Mouse (Mus musculus) layer of hippocampus, postnatal 36 days (tissue): ENCODE results near the gene Epgn. TPM values are rescaled to one million over a fixed set of nuclear protein-coding genes. Genes with fewer than 3 reads are reported as not detected.

Experiments used
- total RNA-seq, 2 experiments: library from RNA; stranded (reverse); gene quantifications; 2 replicates each; pipeline ENCODE4 v1.2.3; 2021

Gene Epgn
- total RNA-seq, 2 experiments from 2014 or later, result 0.35 to 0.45 TPM

Other genes starting within 250 kb of the Epgn start
- gene Cxcl3, start 241.4 kb upstream of the Epgn start, total RNA-seq, result not detected
- not detected for gene Cxcl15, start 232.9 kb upstream of the Epgn start, total RNA-seq
- under 1 TPM; 0.37 to 0.68 TPM for gene Cxcl1, start 136.2 kb upstream of the Epgn start, total RNA-seq
- gene Cxcl2, start 123.6 kb upstream of the Epgn start, total RNA-seq, result not detected
- 10 to 100 TPM; 18.8 to 21.8 TPM for gene Mthfd2l, start 96.3 kb upstream of the Epgn start, total RNA-seq
- not detected for gene Ereg, start 47.2 kb downstream of the Epgn start, total RNA-seq
- gene Areg, start 112.1 kb downstream of the Epgn start, total RNA-seq, result not detected